Mouse (Mus musculus) liver, adult 2 months (tissue): Measurements from ENCODE around the gene Mfsd10. TPM values are rescaled to one million over a fixed set of nuclear protein-coding genes. Genes with fewer than 3 reads are reported as not detected.

ENCODE experiments used
- DNase-seq: peaks from one replicate; pipeline ENCODE4 v3.0.0-alpha.2; 2011; ENCODE audit warnings: low read depth, low spot score; ENCODE audit errors: extremely low read depth
- H3K27ac ChIP-seq: fragments of 200-500 bp; replicated peaks from 2 replicates; pipeline ENCODE4 v1.5.1; 2012; ENCODE audit warnings: low read depth, mild to moderate bottlenecking, control low read depth, inconsistent platforms, low read length; ENCODE audit not compliant: insufficient read depth
- H3K27me3 ChIP-seq: fragments of 200-500 bp; 2 replicates; pipeline ENCODE4 v1.6.1; 2012; ENCODE audit warnings: mild to moderate bottlenecking, moderate library complexity, low read length, inconsistent platforms; ENCODE audit not compliant: control insufficient read depth, insufficient read depth
- H3K36me3 ChIP-seq: fragments of 200-500 bp; 2 replicates; pipeline ENCODE4 v1.6.1; 2012; ENCODE audit warnings: low read length, inconsistent platforms; ENCODE audit not compliant: control insufficient read depth, insufficient read depth
- H3K4me1 ChIP-seq: fragments of 200-500 bp; 2 replicates; pipeline ENCODE4 v1.6.1; 2011; ENCODE audit warnings: low read length; ENCODE audit not compliant: control insufficient read depth, insufficient read depth
- H3K4me3 ChIP-seq: fragments of 200-500 bp; 2 replicates; pipeline ENCODE4 v1.5.1; 2011; ENCODE audit warnings: low read depth, mild to moderate bottlenecking, control low read depth, low read length, moderate library complexity; ENCODE audit not compliant: insufficient read depth
- H3K79me2 ChIP-seq: fragments of 200-500 bp; 2 replicates; pipeline ENCODE4 v1.6.1; 2012; ENCODE audit warnings: inconsistent platforms, mild to moderate bottlenecking, low read length, moderate library complexity; ENCODE audit not compliant: control insufficient read depth, insufficient read depth
- H3K9ac ChIP-seq: fragments of 200-500 bp; 2 replicates; pipeline ENCODE4 v1.6.1; 2012; ENCODE audit warnings: low read depth, mild to moderate bottlenecking, control low read depth, inconsistent platforms, low read length
- CTCF ChIP-seq: fragments of 200-500 bp; IDR thresholded peaks from 2 replicates; pipeline ENCODE4 v1.5.1; 2011; ENCODE audit warnings: low read depth, low read length, control low read depth
- POLR2A ChIP-seq: fragments of 200-500 bp; IDR thresholded peaks from 2 replicates; pipeline ENCODE4 v1.6.1; 2011; ENCODE audit warnings: low read length, control low read depth; ENCODE audit not compliant: insufficient read depth; ENCODE audit errors: extremely low read depth
- WGBS: fragments of 180-500 bp; shearing (Covaris S2); methylation state at CpG from one replicate; pipeline ENCODE4 v1.1.7; 2018; 5-methylcytosine and 5-hydroxymethylcytosine counted together
- polyA plus RNA-seq: library from polyadenylated mRNA; depleted of rRNA; stranded (reverse); fragments of >200 nt; gene quantifications from 2 replicates; pipeline ENCODE4 v1.2.3, GENCODE M21; 2012
- total RNA-seq: library from RNA; depleted of rRNA; stranded (reverse); fragments of >200 nt; gene quantifications from 2 replicates; pipeline ENCODE4 v1.2.3, GENCODE M21; 2014

Mfsd10 gene
- total and polyA plus RNA-seq, 2 experiments, result 3.9 to 26.6 TPM

DNA sequence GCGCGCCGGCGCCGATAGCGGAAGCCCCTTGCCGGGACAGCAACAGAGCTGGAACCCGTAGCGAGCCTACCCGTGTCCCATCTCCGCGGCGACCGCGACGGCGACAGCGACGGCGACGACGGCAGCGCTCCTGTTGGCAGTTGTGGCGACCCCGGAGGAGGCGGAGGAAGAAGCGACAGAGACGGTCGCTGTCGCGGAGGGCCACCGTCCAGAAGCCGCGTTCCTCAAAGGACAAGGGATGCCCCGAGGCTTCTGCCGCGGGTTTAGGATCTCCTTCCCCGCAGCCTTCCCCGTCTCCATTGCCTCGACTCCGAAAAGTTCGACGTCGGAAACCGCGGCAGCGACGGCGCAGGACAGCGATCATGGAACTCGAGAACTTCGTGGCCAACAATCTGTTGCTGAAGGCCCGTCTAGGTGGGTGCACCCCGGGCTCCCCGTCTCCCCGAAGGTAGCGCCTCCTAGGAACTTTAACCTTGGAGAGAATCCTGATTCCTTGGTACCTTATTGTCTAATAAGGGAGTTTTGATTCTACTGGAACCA lies 23.6 kb upstream of the Mfsd10 start:
- H3K4me1 ChIP-seq, result peaks cover 5% of the 10 kb centered on the region
- DNase-seq, result peak; percentile 28
- TF ChIP-seq CTCF, result no peak
- no peak for TF ChIP-seq POLR2A

GRCm38 (mm10) chr5:34659686-34660590 lies 22.9 kb upstream of the Mfsd10 start, which contains the start of the genes Nop14 and Grk4:
Gene Nop14 (minus strand): TSS chr5:34660148.
Gene Grk4 (plus strand): TSS chr5:34660379.
- Histone ChIP-seq H3K27me3 (no peaks in the 10 kb centered on the region), H3K4me3 (peak within 1 kb of the TSS; percentile 74), H3K4me1 (peaks cover 5% of the 10 kb centered on the region), H3K9ac (peak within 1 kb of the TSS; percentile 71), H3K79me2 (peaks cover 3% of the 10 kb centered on the region; the same call in 1 of the 2 replicates), H3K27ac (peak within 1 kb of the TSS; percentile 42), H3K36me3 (peaks cover 13% of the 10 kb centered on the region)
- peak; percentile 81 for TF ChIP-seq CTCF
- TF ChIP-seq POLR2A, result peak; percentile 77
- under 1% methylated on average over 60 of the region's 60 CpGs for WGBS
- peak; percentile 100 for DNase-seq

More for the DNA sequence above, 23.6 kb upstream of the Mfsd10 start:
- Histone ChIP-seq H3K27me3 (no peaks in the 10 kb centered on the region), H3K27ac (peak overlapping the region; percentile 37), H3K79me2 (peaks cover 3% of the 10 kb centered on the region; the same call in 1 of the 2 replicates), H3K36me3 (peaks cover 13% of the 10 kb centered on the region), H3K4me3 (peak overlapping the region; percentile 64), H3K9ac (peak overlapping the region; percentile 71)
- WGBS, result under 1% methylated on average over 57 of the region's 57 CpGs

DNA sequence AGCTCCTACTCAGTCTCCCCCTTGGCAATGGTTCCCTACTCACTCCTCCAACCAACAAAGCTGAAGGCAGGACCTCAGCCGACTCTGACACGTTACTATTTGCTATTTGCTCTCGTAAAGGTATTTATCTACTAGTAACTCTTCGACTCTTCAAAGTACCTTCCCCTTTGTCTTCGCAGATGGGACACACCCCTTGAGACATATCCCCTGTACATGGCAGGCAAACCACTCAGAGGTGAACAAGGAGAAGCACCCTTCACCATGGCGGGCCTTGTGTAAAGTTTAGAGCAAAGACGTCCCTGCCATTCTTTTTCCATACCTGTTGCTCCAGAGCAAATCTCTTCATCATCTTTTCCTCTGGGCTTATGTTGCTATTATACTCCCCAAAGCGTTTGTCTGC lies 20.5 kb upstream of the Mfsd10 start:
- no peak for TF ChIP-seq POLR2A
- TF ChIP-seq CTCF, result no peak
- WGBS, result 90% methylated on average over 8 of the region's 8 CpGs
- peaks cover 33% of the 10 kb centered on the region for H3K36me3 ChIP-seq
- H3K79me2 ChIP-seq, result peaks cover 3% of the 10 kb centered on the region; the same call in 1 of the 2 replicates
- H3K27ac ChIP-seq, result no peak overlapping the region
- peaks cover 5% of the 10 kb centered on the region for H3K4me1 ChIP-seq
- no peak overlapping the region for H3K4me3 ChIP-seq
- no peak for DNase-seq
- no peak overlapping the region for H3K9ac ChIP-seq
- no peaks in the 10 kb centered on the region for H3K27me3 ChIP-seq

DNA sequence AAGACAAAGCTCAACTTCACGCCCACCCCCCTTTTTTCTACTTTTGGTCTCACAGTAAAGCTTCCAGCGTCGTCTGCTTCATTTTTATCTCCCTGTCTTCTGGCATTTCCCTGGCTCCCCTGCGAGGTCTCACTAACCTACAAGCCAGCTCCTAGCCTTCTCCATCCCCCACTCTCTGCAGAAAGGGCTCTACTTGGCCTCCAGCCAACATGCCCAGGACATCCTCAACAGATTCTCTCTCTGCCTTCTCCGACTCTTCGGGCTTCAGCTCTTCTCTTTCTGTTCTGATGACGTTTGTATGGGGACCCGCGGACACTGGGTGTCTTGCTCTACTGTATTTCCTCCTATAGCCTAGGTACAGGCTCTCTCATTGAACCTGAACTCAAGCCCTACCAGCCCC lies 17.9 kb upstream of the Mfsd10 start:
- WGBS, result 85% methylated on average over 9 of the region's 9 CpGs
- no peak for DNase-seq
- H3K36me3 ChIP-seq, result peaks cover 56% of the 10 kb centered on the region
- peaks cover 5% of the 10 kb centered on the region for H3K4me1 ChIP-seq
- no peak overlapping the region for H3K27ac ChIP-seq
- H3K9ac ChIP-seq, result no peak overlapping the region
- TF ChIP-seq POLR2A, result no peak
- no peak overlapping the region for H3K4me3 ChIP-seq
- H3K27me3 ChIP-seq, result no peaks in the 10 kb centered on the region
- peaks cover 3% of the 10 kb centered on the region; the same call in 1 of the 2 replicates for H3K79me2 ChIP-seq

DNA sequence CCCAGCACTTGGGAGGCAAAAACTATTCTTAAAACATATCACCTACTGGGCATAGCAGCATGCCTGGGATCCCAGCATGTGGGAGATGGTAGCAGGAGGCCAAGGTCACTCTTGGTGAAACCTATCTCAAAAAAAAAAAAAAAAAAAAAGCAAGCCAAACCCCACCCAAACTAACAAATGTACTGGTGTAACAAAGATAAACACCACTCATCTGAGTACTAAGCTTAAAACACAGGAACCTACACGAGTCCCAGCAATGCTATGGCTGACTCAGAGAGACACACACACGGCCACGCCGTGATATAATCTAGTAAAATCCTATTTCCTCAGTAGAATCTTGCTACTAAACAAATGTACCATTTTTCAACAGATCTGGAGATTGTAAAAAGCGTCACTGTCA lies 15.9 kb upstream of the Mfsd10 start:
- 76% methylated on average over 5 of the region's 5 CpGs for WGBS
- Histone ChIP-seq H3K36me3 (peaks cover 71% of the 10 kb centered on the region), H3K4me1 (no peaks in the 10 kb centered on the region), H3K4me3 (no peak overlapping the region), H3K27ac (no peak overlapping the region), H3K27me3 (no peaks in the 10 kb centered on the region), H3K79me2 (no peaks in the 10 kb centered on the region), H3K9ac (no peak overlapping the region)
- TF ChIP-seq POLR2A, result no peak
- TF ChIP-seq CTCF, result no peak
- no peak for DNase-seq

GRCm38 (mm10) chr5:34647581-34647980 lies 10.6 kb upstream of the Mfsd10 start:
- DNase-seq, result peak; percentile 20
- Histone ChIP-seq H3K27ac (no peak overlapping the region), H3K36me3 (peaks cover 77% of the 10 kb centered on the region), H3K4me3 (no peak overlapping the region), H3K27me3 (no peaks in the 10 kb centered on the region), H3K4me1 (no peaks in the 10 kb centered on the region), H3K79me2 (no peaks in the 10 kb centered on the region), H3K9ac (no peak overlapping the region)
- TF ChIP-seq POLR2A (no peak), CTCF (peak; percentile 65)
- WGBS, result 51% methylated on average over 4 of the region's 4 CpGs
